Mouse (Mus musculus): Measurements from ENCODE around the gene Zic4. TPM values are rescaled to one million over a fixed set of nuclear protein-coding genes. Genes with fewer than 3 reads are reported as not detected.

Zic4 gene
- total RNA-seq, 2 experiments from 2014 or later: 0.66 TPM; not detected in 1

GRCm38 (mm10) chr9:91361033-91361855 lies 969 bp upstream of the Zic4 start:
- intact Hi-C loops (cut with DNase I; ENCODE audit: low total_unique reads): no loop called here
- no peak for DNase-seq

GRCm38 (mm10) chr9:91363011-91363730 lies 958 bp downstream of the Zic4 start:
- no peak for DNase-seq
- intact Hi-C loops (cut with DNase I; ENCODE audit: low total_unique reads): no loop called here

GRCm38 (mm10) chr9:91363814-91364126 lies 1.6 kb downstream of the Zic4 start:
- intact Hi-C loops (cut with DNase I; ENCODE audit: low total_unique reads): no loop called here
- DNase-seq: no peak

GRCm38 (mm10) chr9:91364127-91364970 lies 2.1 kb downstream of the Zic4 start:
- intact Hi-C loops (cut with DNase I; ENCODE audit: low total_unique reads): no loop called here
- no peak for DNase-seq

GRCm38 (mm10) chr9:91364971-91365501 lies 2.8 kb downstream of the Zic4 start:
- no peak for DNase-seq
- intact Hi-C loops (cut with DNase I; ENCODE audit: low total_unique reads): no loop called here

GRCm38 (mm10) chr9:91365664-91366063 lies 3.5 kb downstream of the Zic4 start, which contains the start of gene Zic1:
TSS of gene Zic1 (minus strand) at chr9:91365810.
- intact Hi-C loops (cut with DNase I; ENCODE audit: low total_unique reads): no loop called here
- DNase-seq: no peak

- no peak for DNase-seq
- intact Hi-C loops (cut with DNase I; ENCODE audit: low total_unique reads): no loop called here
Observed at GRCm38 (mm10) chr9:91366226-91366998, 4.2 kb downstream of the Zic4 start.

GRCm38 (mm10) chr9:91366999-91367811 lies 5.0 kb downstream of the Zic4 start:
- no peak for DNase-seq
- intact Hi-C loops (cut with DNase I; ENCODE audit: low total_unique reads): no loop called here

GRCm38 (mm10) chr9:91368150-91368549 lies 5.9 kb downstream of the Zic4 start:
- intact Hi-C loops (cut with DNase I; ENCODE audit: low total_unique reads): no loop called here
- no peak for DNase-seq

- no peak for DNase-seq
- intact Hi-C loops (cut with DNase I; ENCODE audit: low total_unique reads): no loop called here
Observed at GRCm38 (mm10) chr9:91368946-91369292, 6.7 kb downstream of the Zic4 start.

- DNase-seq: no peak
- intact Hi-C loops (cut with DNase I; ENCODE audit: low total_unique reads): no loop called here
Observed at GRCm38 (mm10) chr9:91369293-91369991, 7.2 kb downstream of the Zic4 start.

GRCm38 (mm10) chr9:91370191-91370708 lies 8.0 kb downstream of the Zic4 start:
- DNase-seq: no peak
- intact Hi-C loops (cut with DNase I; ENCODE audit: low total_unique reads): no loop called here

- intact Hi-C loops (cut with DNase I; ENCODE audit: low total_unique reads): no loop called here
Observed at GRCm38 (mm10) chr9:91371011-91371410, 8.8 kb downstream of the Zic4 start.

GRCm38 (mm10) chr9:91371608-91372007 lies 9.4 kb downstream of the Zic4 start:
- intact Hi-C loops (cut with DNase I; ENCODE audit: low total_unique reads): no loop called here
- DNase-seq: no peak

More at GRCm38 (mm10) chr9:91371011-91371410, 8.8 kb downstream of the Zic4 start:
- DNase-seq: no peak

GRCm38 (mm10) chr9:91373811-91374575 lies 11.8 kb downstream of the Zic4 start:
- no peak for DNase-seq

GRCm38 (mm10) chr9:91374665-91375064 lies 12.5 kb downstream of the Zic4 start:
- intact Hi-C loops (cut with DNase I; ENCODE audit: low total_unique reads): no loop called here
- DNase-seq: no peak

More at GRCm38 (mm10) chr9:91373811-91374575, 11.8 kb downstream of the Zic4 start:
- intact Hi-C loops (cut with DNase I; ENCODE audit: low total_unique reads): no loop called here

Data from gastrocnemius, postnatal 14 days (tissue).